Mouse (Mus musculus): ENCODE results near the gene 4930524J08Rik.

4930524J08Rik gene

DNA sequence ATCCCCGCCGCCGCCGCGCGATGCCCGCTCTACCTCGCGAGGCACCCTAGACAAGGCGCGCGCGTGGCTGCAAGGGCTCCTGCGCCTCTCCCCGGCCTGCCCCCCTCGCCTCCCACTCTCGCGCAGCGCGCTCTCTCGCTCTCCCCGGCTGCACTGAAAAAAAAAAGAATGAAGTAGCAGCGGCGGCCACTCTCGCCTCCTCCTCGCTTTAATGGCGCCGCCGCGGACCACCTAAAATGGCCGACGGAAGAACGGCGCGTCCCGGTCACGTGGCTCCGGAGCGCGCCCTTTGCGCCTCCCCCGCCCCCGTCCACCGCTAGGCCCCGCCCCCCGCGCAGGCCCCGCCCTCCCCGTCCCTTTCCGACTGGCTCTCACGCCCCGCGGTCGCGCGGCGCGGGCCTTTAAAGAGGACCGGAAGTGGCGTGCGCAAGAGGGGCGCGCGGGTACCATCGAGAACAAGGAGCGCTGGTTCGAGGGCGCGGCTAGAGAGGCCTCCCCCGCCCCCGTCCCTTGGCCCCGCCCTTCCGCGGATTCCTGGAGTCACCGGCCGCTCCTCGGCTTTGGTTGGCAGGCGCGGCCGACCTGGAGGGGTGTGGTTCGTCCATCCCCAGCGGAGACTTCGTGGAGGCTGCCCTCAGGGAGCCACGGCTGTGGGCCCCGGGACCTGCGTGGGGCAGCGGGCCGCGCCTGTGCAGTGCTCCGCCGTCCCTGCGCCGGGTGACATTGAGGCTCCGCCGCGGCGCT, at the start of gene 4930524J08Rik, which contains the start of gene Hnrnpd:
TSS of gene 4930524J08Rik (plus strand) at position 363 of the 744 bp plus-strand sequence.
TSS of gene Hnrnpd (minus strand) at position 240 of the 744 bp plus-strand sequence.
- peak; percentile 98 for DNase-seq (ENCODE audit: low read depth)

DNA sequence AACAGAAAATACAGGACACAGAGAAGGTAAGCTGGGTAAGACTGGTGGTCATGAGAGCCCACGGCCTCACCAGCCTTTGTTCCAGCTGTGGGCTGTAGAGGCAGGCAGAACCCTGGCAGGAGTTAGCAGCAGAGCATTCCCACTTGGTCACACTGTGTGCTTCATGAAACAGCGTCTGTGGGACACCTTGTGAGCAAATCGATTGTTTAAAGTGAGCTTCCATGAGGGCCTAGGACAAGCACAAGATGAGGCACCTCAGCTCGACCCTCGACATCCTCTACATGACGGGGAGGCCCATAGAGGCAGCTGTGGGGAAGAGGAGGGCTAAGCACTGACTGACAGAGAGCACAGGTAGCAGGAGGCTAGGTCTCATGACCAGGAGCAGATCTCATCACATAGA, 47.0 kb upstream of the 4930524J08Rik start:
- no peak for DNase-seq (ENCODE audit: low read depth)

DNA sequence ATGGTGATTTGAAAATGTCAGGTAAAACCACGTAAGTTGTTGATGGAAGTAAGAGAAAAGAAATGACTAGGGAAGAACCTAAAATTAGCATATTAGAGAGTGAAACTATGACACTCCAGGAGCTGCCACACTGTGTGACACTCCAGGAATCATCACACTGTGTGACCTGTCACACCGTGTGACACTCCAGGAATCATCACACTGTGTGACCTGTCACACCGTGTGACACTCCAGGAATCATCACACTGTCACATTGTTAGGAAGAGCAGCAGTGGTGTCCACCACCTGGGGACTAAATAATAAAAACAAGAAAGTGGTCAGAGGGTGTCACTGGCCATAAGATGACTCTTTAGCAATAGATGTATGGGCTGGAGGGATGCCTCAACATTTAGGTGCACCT, 39.4 kb upstream of the 4930524J08Rik start:
- no peak for DNase-seq (ENCODE audit: low read depth)

DNA sequence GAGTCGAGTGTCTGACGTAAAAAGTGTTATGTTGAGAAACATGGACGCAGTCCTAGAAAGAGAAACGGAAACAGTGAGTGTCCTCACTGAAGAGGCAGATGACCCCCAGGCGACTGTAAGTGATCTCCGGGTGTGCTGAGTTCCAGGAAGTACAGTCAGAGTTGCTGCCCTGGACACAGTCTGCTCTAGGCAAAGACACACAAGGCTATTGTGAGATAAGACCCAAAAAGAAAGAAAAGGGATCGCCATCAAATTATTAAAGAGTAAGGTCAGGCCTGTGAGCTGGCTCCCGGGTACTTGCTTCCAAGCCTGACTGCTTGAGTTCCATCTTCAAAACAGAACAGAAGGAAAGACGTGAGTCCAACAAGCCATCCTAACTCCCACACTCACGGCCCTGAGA, 37.6 kb upstream of the 4930524J08Rik start:
- DNase-seq (ENCODE audit: low read depth), result no peak

DNA sequence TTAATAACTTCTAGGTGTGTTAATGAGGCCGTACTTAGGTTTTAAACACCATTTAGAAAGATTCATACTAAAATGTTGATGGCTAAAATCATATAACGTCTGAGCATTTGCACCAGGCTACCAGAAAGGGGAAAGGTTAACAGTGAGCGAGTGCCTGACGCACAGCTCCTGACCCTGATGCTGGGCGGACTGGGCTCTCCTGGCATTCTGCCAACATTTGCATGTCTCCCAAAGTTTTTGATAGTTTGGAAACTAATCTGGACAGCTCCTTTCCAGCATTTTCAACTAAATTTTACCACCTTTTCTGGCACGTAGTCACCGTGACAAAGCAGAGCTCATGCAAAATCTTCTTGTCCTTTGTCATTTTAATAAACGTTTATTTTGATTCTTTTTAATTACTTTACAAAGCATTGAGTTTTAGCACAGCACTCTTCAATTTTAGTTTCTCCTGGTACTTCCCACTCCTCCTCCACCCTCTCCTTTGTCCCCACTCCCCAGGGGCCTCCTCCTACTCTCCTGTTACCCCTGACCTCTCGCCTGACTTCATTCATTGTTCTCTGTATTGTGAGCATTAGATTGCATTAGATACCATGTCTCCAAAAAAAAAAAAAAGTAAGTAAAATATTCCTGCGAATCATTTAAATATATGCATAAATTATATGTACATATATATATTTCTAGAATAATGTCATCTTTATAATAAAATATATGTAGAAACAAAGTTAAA, 36.9 kb upstream of the 4930524J08Rik start:
- no peak for DNase-seq (ENCODE audit: low read depth)

DNA sequence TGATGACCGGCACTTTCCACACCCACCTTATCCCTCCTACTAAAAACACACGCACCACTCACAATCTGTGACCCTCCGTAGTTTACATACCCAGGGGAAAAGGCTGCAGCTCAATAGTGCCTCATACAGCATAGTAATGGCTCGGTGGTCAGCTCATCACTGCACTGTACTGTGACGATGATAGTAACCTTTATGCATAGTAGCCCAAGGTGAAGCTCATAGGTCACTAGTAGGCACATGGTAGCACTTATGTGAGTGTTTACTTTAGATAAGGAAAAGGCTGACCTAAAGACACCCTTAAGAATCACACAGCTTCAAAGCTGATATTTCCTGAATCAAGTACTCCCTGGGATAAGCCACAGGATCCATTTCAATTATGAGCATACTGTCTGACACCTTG, 26.3 kb upstream of the 4930524J08Rik start:
- no peak for DNase-seq (ENCODE audit: low read depth)

DNA sequence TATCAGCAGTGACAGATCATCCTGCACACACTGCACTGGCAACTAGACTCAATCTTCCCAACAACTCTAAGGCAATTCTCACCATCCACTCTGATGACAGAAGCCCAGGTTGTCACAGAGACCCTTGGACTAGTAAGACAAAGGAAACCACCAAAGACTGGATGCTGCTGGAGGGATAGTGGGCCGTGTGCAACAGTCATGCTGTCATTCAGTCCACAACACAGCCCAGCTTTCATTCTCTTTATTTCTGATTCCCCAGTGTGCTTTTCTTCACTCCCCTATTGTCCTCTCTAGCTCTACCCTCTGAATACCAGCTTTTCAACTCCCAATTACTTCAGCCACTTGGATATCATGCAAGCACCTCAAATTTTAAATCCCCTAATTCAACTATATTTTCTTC, 25.0 kb upstream of the 4930524J08Rik start:
- no peak for DNase-seq (ENCODE audit: low read depth)

DNA sequence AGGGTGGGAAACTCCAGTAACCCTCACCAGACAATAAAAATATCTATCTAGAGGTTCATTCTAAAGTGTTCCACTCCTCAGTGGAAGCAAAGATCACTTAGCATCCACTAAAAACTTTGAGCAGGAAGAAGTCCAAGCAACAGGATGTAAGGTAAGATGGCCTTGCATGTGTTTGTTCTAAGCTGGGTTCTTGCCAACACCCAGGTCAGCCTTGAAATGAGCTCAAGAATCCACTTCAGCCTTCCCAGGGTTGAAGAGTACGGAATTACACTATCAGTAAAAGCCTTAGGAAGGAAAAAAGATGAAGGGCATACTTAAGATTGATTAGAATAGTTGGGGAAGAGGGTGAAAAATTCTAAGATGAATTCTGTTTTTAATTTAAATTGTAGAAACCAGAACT, 20.2 kb upstream of the 4930524J08Rik start:
- no peak for DNase-seq (ENCODE audit: low read depth)

DNA sequence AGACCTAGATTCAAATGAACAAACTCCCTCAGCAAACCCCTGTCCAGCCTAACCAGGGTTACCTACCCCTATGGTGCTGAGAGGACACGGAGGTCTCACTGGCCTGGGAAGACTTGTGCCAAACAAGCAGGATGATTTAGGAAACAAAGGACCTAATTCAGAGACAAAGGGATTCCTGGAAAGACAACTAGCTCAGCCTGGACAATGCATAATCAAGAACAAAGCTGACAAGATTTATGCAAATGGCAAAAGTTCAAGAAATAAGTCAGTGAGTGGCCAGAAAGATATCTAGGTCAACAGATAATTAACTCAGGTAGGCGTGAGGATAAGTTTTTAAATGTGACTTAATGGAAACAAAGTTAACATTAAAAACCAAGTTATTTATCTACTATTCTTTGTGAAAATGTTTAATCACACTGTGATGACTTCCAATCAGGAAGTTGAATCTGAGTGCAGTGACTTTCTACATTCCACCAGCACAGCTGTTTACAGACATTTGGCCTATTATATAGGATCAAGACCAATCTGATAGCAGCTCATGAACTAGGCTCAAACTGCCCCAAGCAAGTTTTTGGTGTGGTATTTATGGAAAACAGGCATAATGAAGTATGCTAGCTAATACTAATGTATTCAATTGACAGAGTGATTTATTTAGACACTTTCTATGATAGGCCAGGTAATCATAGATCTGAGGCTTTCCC, 19.5 kb upstream of the 4930524J08Rik start:
- no peak for DNase-seq (ENCODE audit: low read depth)

DNA sequence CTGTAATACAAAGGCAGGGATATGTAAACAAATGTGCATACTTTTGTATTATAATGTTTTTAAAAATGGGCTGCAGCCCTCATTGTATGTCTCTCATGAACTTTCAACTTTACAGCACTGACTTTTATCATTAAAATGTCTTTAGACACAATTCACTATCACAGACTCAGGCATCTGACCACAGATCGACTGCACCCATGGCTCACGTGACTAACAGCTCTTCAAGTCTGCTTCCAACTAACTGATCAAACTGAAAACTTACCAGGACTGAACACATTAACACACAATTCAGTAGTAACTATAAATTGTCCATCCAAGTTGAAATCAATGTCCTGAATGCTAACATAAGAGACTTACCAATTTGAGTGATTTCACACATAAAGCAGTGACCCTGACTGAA, 18.9 kb upstream of the 4930524J08Rik start:
- DNase-seq (ENCODE audit: low read depth), result no peak

DNA sequence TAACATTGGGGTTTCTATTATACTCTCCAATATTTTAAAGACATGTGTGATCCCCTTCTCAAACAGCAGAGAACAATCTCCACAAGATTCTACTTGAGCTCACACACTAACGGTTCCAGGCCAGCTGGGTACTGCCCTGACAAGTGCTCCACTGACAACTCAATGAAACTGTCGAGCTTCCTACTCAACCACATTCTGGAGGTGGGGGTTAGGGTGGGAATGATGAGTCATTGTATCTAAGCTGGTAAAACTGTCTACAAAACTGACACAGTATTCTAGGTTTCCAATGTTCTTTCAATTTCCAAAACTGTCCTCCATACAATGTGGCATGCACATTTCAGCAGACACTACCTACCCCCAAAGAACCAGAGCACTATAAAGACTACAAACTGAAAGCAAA, 4.9 kb upstream of the 4930524J08Rik start:
- DNase-seq (ENCODE audit: low read depth), result peak; percentile 61

DNA sequence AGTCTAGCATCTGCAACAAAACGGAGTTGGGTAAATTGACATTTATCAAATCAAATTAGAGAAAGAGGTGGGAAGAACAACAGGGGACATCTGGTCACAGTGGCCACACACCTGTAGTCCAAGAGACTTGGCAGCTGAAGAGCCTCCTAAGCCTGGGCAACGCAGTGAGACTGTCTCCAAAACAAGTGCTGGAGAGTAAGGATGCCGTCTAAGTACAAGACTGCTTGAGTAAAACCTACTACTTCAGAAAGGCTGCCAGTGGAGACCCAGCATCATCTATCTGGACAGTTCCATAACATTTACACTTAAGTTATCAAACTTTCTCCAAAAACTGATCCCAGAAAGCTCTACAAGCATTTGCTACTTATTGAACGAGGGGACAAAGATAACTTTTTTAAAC, 3.8 kb upstream of the 4930524J08Rik start:
- no peak for DNase-seq (ENCODE audit: low read depth)

DNA sequence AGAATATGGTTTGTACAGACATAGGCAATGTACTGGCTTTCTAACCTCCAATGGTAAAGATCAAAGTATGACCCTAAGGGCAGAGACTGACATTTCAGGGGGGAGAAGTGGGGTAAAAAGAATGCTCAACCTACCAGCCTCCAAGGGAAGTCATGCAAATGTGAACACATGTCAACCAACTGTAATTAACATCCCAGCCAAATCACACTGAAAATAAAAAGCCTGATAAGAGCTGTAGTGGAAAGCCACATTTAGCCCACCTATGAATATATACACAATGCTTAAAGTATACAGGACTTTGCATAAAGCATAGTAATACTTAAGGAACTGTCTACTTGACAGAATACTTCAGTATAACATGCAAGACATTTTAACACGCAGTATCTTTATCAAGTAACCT, 3.1 kb upstream of the 4930524J08Rik start:
- DNase-seq (ENCODE audit: low read depth), result no peak

DNA sequence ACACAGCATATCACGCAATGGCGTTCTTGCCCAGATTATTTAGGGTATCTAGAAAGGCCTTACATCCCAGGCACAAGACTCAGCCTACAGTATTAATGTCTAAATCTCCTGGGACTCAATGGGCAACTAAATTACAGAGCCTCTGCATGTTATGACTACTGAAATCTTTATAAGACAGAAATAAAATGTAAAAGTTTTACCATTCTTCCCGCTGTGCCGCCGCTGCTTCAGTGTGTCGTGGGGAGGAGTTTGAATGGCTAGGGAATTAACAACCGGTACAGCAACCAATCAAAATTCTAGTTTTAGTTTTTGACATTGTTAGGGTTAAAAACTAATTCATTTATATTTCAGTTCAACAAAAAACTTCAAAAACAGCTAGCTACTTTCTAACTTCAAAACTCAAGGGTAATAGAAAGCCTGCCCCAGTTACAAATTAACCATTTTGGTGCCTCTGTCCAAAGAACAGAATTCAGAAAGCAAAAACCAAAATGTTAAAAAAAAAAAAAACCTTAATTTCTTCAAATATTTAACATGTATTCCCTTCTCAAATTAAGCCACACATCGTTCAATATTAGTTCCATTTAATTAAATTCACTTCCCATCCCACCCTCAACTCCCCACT, 2.4 kb upstream of the 4930524J08Rik start:
- peak; percentile 50 for DNase-seq (ENCODE audit: low read depth)

DNA sequence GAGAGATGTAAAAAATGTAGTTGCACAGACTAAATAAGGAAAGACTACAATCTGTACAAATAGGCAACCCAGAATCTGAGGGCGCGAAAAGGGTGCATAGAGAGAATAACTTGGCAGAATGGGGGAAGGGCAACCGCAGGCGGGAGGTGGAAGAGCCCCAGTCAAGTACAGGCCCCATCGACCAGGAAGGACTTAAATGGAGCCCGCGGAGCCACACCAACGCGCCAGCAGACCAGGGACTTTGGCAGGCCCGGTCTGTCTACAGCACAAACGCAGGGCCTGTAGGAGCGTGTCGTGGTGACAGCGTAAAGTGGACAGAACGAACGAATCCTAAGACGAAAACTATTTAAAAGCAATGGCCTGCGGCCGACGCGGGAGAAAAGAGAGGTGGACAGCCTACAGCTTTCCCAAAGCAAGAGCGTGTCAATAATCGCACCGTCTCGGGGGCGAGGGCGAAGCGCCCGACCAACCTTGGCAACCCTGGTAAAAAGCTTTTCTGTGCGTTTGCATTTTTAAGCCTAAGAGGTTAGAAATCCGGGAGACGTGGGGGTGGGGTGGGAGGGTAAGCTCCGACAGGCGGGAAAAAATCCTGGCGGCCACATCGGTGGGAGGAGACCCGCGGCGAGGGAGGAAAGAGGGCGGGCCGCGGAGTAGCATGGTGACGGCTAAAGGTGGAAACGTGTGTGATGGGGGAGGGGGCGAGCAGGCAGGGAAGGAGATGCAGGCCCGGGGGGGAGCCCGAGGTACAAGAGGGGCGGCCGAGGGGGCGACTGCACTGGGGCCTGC, 1.2 kb upstream of the 4930524J08Rik start:
- DNase-seq (ENCODE audit: low read depth), result peak; percentile 89

DNA sequence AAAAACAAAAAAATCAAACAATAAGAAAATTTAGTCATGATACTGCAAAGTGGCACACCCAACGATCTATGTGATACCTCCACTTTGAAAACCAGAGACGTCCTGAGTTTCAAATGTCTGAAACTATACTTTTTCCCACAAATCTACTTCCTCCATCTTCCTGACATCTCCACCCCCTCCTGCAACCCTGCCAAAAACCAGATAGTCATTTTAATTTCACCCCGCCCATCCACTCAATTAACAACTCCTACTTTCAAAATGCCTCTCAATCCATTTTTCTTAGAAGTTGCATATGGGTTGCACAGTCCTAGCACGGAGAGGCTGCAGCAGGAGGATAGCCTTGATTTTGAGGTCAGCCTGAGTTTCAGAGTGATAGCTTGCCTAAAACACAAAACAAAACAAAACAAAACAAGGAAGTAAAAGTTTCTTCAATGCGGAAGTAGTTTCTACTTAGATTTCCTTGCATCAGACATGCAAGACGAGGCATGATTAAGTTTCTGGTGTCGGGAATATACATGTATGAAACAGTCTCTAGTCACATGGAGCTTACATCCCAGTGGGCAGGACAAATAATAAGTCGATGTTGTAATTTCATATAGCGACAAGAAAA, 4.7 kb downstream of the 4930524J08Rik start:
- no peak for DNase-seq (ENCODE audit: low read depth)

DNA sequence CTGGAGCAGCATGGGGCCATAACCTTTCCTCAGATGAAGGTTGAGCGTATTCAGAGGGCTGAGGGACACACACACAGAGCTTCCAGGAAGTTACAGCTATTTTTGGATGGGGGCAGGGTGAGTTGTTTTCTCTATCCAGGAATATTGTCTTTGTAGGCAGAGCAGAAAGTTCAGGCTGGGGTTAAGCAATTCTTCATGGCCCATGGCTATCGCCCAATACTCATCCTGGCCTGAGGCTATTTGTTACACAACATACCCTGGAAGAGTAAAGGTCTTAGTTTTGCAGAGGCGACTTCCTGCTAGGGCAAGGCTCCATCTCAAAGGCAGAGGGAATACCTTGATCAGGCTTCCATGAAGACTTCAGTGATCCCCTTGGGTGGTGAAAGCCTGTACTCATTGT, 15.3 kb downstream of the 4930524J08Rik start:
- peak; percentile 32 for DNase-seq (ENCODE audit: low read depth)

DNA sequence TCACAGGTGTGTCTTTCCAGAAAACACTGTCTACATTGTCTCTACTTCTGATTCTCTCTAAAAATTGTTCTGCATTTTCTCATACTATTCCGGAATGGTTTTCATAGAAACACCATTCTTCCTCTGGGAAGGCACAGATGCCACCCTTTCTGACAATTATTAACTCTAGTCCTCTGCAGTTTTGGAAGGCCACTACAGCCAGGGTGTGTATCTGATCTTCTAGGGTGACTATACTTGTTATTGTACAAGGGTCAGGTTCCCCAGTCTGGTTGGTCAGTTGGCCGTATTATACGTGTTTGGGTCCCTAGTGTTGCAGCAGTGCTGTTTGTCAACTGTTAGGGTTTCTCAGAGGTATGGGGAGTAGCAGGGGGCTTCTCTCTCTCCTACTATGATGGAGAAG, 15.8 kb downstream of the 4930524J08Rik start:
- DNase-seq (ENCODE audit: low read depth), result no peak

DNA sequence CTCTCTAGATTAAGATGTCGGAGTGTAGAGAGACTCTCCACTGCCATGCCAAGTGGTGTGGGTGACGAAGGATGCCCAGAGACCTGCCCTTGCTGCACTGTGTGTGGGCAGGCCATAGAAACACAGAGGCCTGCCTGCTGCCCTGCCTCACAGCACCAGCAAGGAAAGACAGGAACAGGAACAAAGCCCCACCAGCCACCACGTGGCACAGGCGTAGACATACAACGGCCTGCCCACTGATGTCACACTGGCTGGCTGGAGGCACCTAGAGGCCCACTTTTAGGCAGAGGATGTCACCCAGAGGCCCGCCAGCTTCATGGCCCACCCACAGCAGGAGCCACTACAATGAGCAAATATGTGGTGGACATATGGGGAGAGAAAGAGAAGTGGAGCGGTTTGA, 21.2 kb downstream of the 4930524J08Rik start:
- no peak for DNase-seq (ENCODE audit: low read depth)

DNA sequence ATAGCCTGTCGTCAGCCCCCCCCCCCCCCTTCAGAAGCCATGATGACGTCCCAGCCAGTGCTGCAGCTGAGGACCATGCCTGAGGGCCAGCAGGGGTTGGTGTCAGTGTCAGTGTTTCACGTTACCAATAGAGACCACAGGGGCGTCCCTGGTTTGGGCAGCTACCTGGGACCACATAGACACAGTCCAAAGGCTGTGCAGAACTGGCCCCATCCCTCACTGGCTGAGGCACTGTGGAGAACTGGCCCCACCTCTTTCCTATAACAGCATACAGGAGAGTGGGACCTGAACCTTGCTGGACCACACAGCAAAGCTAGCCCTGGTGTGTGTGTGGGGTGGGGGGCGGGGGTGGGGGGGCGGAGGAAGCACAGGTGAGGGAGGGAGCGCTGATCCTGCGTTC, 21.6 kb downstream of the 4930524J08Rik start:
- DNase-seq (ENCODE audit: low read depth), result no peak

DNA sequence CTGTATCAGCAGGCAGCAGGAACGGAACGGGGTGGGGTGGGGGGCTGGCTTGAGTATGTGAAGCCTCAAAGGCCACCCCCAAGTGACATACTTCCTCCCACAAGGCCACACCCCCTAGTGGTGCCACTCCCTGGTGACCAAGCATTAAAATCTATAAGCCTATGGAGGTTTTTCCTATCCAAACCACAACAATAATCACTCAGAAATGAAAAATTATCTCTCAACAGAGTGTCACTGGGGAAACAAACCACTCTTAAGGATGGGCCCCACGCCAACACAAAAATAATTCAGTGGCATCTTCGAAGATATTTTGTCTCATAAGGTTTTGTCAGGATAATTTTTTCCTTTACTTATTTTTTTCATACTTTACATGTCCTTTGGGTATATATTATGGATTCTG, 25.0 kb downstream of the 4930524J08Rik start:
- no peak for DNase-seq (ENCODE audit: low read depth)

All from NIH3T3 (cell line).